Mouse (Mus musculus) limb, embryonic 14.5 days (tissue): ENCODE data around the gene Phpt1. TPM values are rescaled to one million over a fixed set of nuclear protein-coding genes. Genes with fewer than 3 reads are reported as not detected.
A peak's percentile ranks its signal among the peaks of the same experiment; 100 is the strongest.

ENCODE experiments used
- ATAC-seq: fragments of 200-750 bp; cut with Nextera tagmentation; 2 replicates; pipeline ENCODE4 v1.8.0; 2017; ENCODE audit warnings: low read depth, moderate number of reproducible peaks, moderate TSS enrichment; ENCODE audit not compliant: low FRiP score
- DNase-seq: peaks from one replicate; pipeline ENCODE4 v3.0.0-alpha.2; 2015; ENCODE audit warnings: low spot score
- H3K27ac ChIP-seq: fragments of 300-500 bp; sonication (generic); replicated peaks from 2 replicates; pipeline ENCODE4 v1.5.1; 2014; ENCODE audit warnings: low read depth, mild to moderate bottlenecking, low read length, moderate library complexity, mixed read lengths
- H3K27me3 ChIP-seq: fragments of 300-500 bp; sonication (generic); 2 replicates; pipeline ENCODE4 v1.6.1; 2014; ENCODE audit warnings: low read length, mixed read lengths; ENCODE audit not compliant: control insufficient read depth, insufficient read depth
- H3K36me3 ChIP-seq: fragments of 300-500 bp; sonication (generic); 2 replicates; pipeline ENCODE4 v1.6.1; 2014; ENCODE audit warnings: mild to moderate bottlenecking, low read length, moderate library complexity, mixed read lengths; ENCODE audit not compliant: control insufficient read depth, insufficient read depth
- H3K4me1 ChIP-seq: fragments of 300-500 bp; sonication (generic); 2 replicates; pipeline ENCODE4 v1.6.1; 2014; ENCODE audit warnings: antibody characterized with exemption, low read length, mixed read lengths; ENCODE audit not compliant: control insufficient read depth, insufficient read depth
- H3K4me2 ChIP-seq: fragments of 300-500 bp; sonication (generic); replicated peaks from 2 replicates; pipeline ENCODE4 v1.6.1; 2014; ENCODE audit warnings: low read depth, mild to moderate bottlenecking, low read length, moderate library complexity; ENCODE audit not compliant: severe bottlenecking
- H3K4me3 ChIP-seq: fragments of 300-500 bp; sonication (generic); replicated peaks from 2 replicates; pipeline ENCODE4 v1.5.1; 2014; ENCODE audit warnings: low read length
- H3K9ac ChIP-seq: fragments of 300-500 bp; sonication (generic); 2 replicates; pipeline ENCODE4 v1.6.1; 2014; ENCODE audit warnings: mild to moderate bottlenecking, low read depth, low read length, moderate library complexity; ENCODE audit not compliant: severe bottlenecking
- H3K9me3 ChIP-seq: fragments of 300-500 bp; sonication (generic); 2 replicates; pipeline ENCODE4 v1.6.1; 2016; ENCODE audit warnings: low read length; ENCODE audit not compliant: control insufficient read depth
- POLR2A ChIP-seq: fragments of 200-500 bp; IDR thresholded peaks from 2 replicates; pipeline ENCODE4 v1.8.0; 2012; ENCODE audit warnings: inconsistent platforms, mild to moderate bottlenecking, moderate library complexity, borderline replicate concordance; ENCODE audit not compliant: insufficient read depth, insufficient read length; ENCODE audit errors: extremely low read depth
- WGBS: fragments of 180-500 bp; shearing (Covaris S2); extraction: QIAGEN DNeasy Blood & Tissue Kit; methylation state at CpG from one replicate; pipeline ENCODE4 v1.1.7; 2014; 5-methylcytosine and 5-hydroxymethylcytosine counted together
- polyA plus RNA-seq, 2 experiments: library from polyadenylated mRNA; depleted of rRNA in 1 of 2; stranded (reverse) in 1 of 2; unstranded in 1 of 2; fragments of >200 nt; fragmentation: Nextera tagmentation in 1 of 2; extraction: Ambion mirVana in 1 of 2; gene quantifications; 2 replicates each; pipeline versions ENCODE4 v1.2.1 to v1.2.3; 2012 to 2014

The Phpt1 gene
- polyA plus RNA-seq, 2 experiments, result 137 to 167 TPM

DNA sequence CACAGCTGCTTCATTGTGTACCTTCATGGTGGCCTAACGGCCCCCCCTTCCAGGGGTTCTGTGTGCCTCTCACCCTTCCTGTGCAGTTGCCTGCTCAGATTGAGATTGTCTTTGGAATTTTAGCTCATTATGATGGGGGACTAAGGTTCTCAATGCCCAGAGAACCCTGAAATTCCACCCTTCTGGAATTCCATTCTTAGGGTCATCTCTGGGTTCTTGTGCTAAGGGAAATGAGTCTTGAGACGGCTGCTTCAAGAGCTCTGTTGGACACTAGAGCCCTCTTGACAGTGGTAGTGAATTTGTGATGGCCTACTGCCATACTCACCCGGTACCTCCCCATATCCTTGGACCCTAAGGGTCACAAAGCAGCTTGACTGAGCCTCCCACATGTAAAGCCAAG is 42.6 kb upstream of the Phpt1 start, which contains the start of gene Ccdc183:
Gene Ccdc183, minus strand, starts transcription at position 101 of the 400 bp plus-strand sequence.
- H3K9ac ChIP-seq, result 0 out of 2 replicates have a peak within 1 kb of the TSS, but pooled peaks have one; percentile 34
- no peaks in the 10 kb centered on the region for H3K9me3 ChIP-seq
- peak within 1 kb of the TSS; percentile 8; the same call in 1 of the 2 replicates for H3K4me3 ChIP-seq
- WGBS, result 81% methylated on average over 3 of the region's 3 CpGs
- ATAC-seq (no peak), DNase-seq (no peak)
- no peaks in the 10 kb centered on the region for H3K36me3 ChIP-seq
- H3K27ac ChIP-seq, result no peak within 1 kb of the TSS
- TF ChIP-seq POLR2A, result no peak
- peaks cover 34% of the 10 kb centered on the region for H3K27me3 ChIP-seq
- H3K4me2 ChIP-seq, result no peak within 1 kb of the TSS
- H3K4me1 ChIP-seq, result peaks cover 3% of the 10 kb centered on the region; the same call in 1 of the 2 replicates

DNA sequence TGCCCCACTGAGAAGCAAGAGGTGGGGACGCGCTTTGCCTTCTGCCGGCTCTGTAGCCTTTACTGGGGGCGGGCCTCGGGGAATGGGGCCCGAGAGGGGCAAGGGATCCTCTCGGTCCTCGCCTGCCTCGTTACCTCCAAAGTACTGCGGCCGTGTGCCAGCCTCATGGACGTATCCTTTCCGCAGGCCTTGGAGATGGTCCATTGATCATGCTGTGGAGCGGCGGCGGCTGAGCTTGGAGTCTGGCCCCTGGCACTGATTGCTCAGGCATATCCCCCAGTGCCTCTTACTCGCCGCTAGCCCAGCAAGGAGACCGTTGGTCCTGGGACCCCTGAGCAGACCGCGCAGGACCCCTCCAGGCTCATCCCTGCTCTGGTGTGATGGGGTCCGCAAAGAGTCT is 41.4 kb upstream of the Phpt1 start:
- Histone ChIP-seq H3K27me3 (peaks cover 34% of the 10 kb centered on the region), H3K9ac (peak overlapping the region; percentile 34; the same call in 1 of the 2 replicates)

DNA sequence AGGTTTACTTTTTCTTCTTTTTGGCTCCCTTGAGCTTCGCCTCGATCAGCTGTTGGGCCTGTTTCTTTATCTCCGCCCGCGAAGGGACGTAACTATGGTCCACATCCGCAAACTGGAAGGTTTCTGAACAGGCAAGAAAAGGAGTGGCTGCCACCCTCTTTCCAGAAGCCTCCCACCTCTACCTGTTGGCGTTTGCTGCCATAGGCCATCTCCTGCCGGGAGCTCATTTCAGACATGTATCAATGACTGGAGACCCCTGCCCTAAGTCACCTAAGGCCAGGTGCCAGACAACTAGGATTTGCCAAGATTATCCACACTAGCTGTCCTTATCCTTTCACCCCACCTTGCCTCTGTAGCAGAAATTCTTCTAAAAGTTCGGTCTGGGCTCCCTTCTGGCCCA is 33.6 kb upstream of the Phpt1 start:
- peak overlapping the region; percentile 97 for H3K9ac ChIP-seq
- peak overlapping the region; percentile 95 for H3K27ac ChIP-seq
- H3K9me3 ChIP-seq, result no peaks in the 10 kb centered on the region
- DNase-seq, result no peak
- H3K36me3 ChIP-seq, result 0 out of 2 replicates have a peak, but pooled peaks cover 5% of the 10 kb centered on the region
- WGBS, result 58% methylated on average over 10 of the region's 10 CpGs
- H3K4me2 ChIP-seq, result peak overlapping the region; percentile 65
- no peak for TF ChIP-seq POLR2A
- peak overlapping the region; percentile 100 for H3K4me3 ChIP-seq
- ATAC-seq, result peak; percentile 8; the same call in 1 of the 2 replicates
- H3K27me3 ChIP-seq, result no peaks in the 10 kb centered on the region
- H3K4me1 ChIP-seq, result peaks cover 15% of the 10 kb centered on the region

More for the DNA sequence above, 41.4 kb upstream of the Phpt1 start:
- Histone ChIP-seq H3K4me3 (peak overlapping the region; percentile 8; the same call in 1 of the 2 replicates), H3K9me3 (no peaks in the 10 kb centered on the region), H3K36me3 (no peaks in the 10 kb centered on the region), H3K27ac (no peak overlapping the region), H3K4me2 (peak overlapping the region; percentile 26; the same call in 1 of the 2 replicates), H3K4me1 (peaks cover 3% of the 10 kb centered on the region; the same call in 1 of the 2 replicates)
- no peak for TF ChIP-seq POLR2A
- DNase-seq (no peak), ATAC-seq (no peak)
- WGBS, result 12% methylated on average over 22 of the region's 22 CpGs

DNA sequence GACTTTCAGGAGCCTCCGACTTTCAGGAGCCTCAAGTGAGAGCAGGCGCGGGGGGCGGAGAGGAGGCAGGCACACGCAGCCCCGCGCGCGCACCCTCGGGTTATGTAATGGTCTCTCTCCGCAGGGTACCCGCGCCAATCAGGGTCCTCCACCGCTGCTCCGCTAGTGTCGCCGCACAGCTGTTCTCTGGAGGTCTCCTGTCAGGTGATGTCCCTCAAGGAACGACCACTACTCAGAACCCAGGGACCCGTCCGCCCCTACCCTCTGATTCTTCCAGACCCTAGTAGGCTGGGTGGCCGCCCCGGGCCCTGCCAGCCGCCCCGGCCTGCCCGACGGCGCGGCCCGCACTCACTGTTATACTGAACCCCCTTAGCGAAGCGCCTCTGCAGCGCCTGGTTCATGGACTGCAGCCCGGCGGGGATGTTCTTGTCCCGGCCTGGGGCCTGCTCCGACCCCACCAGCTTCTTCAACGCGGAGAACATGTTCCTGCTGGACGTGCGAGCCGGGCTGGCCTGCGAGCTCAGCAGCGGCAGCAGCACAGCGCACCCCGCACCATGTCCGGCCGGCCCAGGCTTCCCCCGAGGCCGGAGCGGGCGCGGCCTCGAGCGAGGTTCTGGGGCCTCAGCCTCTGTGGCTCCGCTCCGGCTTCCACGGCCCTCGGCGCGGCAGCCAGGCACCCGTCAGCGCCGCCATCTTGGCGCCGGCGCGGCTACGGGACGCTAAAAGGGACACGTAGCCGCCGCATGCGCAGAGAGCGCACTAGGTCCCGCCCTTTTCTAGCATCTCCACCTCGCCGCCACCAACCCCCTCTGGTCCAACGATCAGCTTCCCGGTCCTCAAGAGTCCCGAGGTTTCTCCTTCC is 33.0 kb upstream of the Phpt1 start, which contains the start of gene Rabl6:
Gene Rabl6, minus strand, starts transcription at position 761 of the 862 bp plus-strand sequence.
- TF ChIP-seq POLR2A, result peak; percentile 96
- peak within 1 kb of the TSS; percentile 97 for H3K9ac ChIP-seq
- H3K4me3 ChIP-seq, result peak within 1 kb of the TSS; percentile 100
- DNase-seq (peak; percentile 93), ATAC-seq (peak; percentile 92)
- H3K27me3 ChIP-seq, result no peaks in the 10 kb centered on the region
- H3K27ac ChIP-seq, result peak within 1 kb of the TSS; percentile 95
- H3K4me1 ChIP-seq, result peaks cover 15% of the 10 kb centered on the region
- H3K36me3 ChIP-seq, result peaks cover 7% of the 10 kb centered on the region; the same call in 1 of the 2 replicates
- no peaks in the 10 kb centered on the region for H3K9me3 ChIP-seq
- WGBS, result 0% methylated on average over 69 of the region's 80 CpGs
- H3K4me2 ChIP-seq, result peak within 1 kb of the TSS; percentile 65

DNA sequence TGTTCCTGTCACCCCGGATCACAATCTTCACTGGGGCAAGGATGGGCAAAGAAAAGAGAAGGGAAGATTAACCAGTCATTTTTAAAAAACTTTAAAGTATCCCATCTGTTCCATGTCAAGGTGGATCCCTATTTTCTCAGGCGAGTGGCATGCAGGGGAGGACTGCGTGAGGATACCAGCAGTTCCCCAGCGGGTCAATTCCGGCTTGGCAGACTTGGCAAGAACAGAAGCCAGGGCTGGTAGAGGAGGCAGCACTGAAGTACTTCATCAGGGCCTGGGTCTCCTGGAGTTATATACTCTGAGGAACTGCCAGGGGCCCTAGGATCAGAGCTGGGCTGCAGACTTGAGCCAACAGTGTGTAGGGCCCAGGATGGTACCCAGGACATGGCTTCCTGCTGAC is 27.5 kb upstream of the Phpt1 start:
- Histone ChIP-seq H3K27me3 (no peaks in the 10 kb centered on the region), H3K36me3 (peaks cover 62% of the 10 kb centered on the region), H3K4me1 (peaks cover 9% of the 10 kb centered on the region), H3K4me2 (no peak overlapping the region), H3K9me3 (no peaks in the 10 kb centered on the region), H3K27ac (no peak overlapping the region), H3K9ac (no peak overlapping the region), H3K4me3 (no peak overlapping the region)
- no peak for TF ChIP-seq POLR2A
- 94% methylated on average over 5 of the region's 5 CpGs for WGBS
- DNase-seq, result no peak
- ATAC-seq, result no peak
